Mouse (Mus musculus) left cerebral cortex, adult 9 months (tissue): ENCODE measurements at regions not wholly inside any gene's neighbourhood (a gene's known extent, or its start where the extent isn't known, plus 50 kb on each side); places are given as distances from the start of the nearest gene placed in this dataset.
A peak's percentile ranks its signal among the peaks of the same experiment; 100 is the strongest.
"Not testable (repeated sequence)": the region's sequence is repeated elsewhere in the genome, so short reads cannot be mapped to it uniquely, and the experiment has no call there.

ENCODE experiments used
- DNase-seq, 2 experiments: peaks; one replicate each; pipeline ENCODE4 v3.0.0; 2022; ENCODE audit warnings: low spot score in 2 of 2

- DNase-seq = no peak
Measured at GRCm38 (mm10) chr6:13006596-13006995, 63.0 kb upstream of the Tmem106b start.

- DNase-seq = no peak
Measured at GRCm38 (mm10) chr6:12994701-12995100, 74.9 kb upstream of the Tmem106b start.

- no peak for DNase-seq
Measured at GRCm38 (mm10) chr6:12993772-12994171, 75.8 kb upstream of the Tmem106b start.

- DNase-seq = no peak
Measured at GRCm38 (mm10) chr6:12977184-12977897, 92.2 kb upstream of the Tmem106b start.

GRCm38 (mm10) chr6:12971604-12972003, 98.0 kb upstream of the Tmem106b start:
- DNase-seq = no peak

- no peak for DNase-seq
Measured at GRCm38 (mm10) chr6:12967291-12967690, 102.3 kb upstream of the Tmem106b start.

GRCm38 (mm10) chr6:12957797-12958196, 111.8 kb upstream of the Tmem106b start:
- DNase-seq = peak in 1 of 2 experiments; percentile 2

- no peak for DNase-seq
Measured at GRCm38 (mm10) chr6:12911610-12912009, 157.9 kb upstream of the Tmem106b start.

GRCm38 (mm10) chr6:12892929-12893328, 143.7 kb upstream of the Thsd7a start:
- no peak for DNase-seq

GRCm38 (mm10) chr6:12876947-12877346, 127.7 kb upstream of the Thsd7a start:
- DNase-seq = not testable (repeated sequence)

- no peak for DNase-seq
Measured at GRCm38 (mm10) chr6:12876366-12876765, 127.2 kb upstream of the Thsd7a start.

- DNase-seq = no peak
Measured at GRCm38 (mm10) chr6:12868251-12868650, 119.0 kb upstream of the Thsd7a start.

GRCm38 (mm10) chr6:12852041-12852440, 102.8 kb upstream of the Thsd7a start:
- DNase-seq = no peak

- DNase-seq = not testable (repeated sequence)
Measured at GRCm38 (mm10) chr6:12835079-12835478, 85.9 kb upstream of the Thsd7a start.

GRCm38 (mm10) chr6:12833358-12833757, 84.1 kb upstream of the Thsd7a start:
- no peak for DNase-seq

GRCm38 (mm10) chr6:12831916-12832315, 82.7 kb upstream of the Thsd7a start:
- DNase-seq = no peak

GRCm38 (mm10) chr6:12831485-12831884, 82.3 kb upstream of the Thsd7a start:
- no peak for DNase-seq

- DNase-seq = no peak
Measured at GRCm38 (mm10) chr6:12827745-12828144, 78.5 kb upstream of the Thsd7a start.

- DNase-seq = no peak
Measured at GRCm38 (mm10) chr6:12814972-12815770, 66.0 kb upstream of the Thsd7a start.

- DNase-seq = not testable (repeated sequence)
Measured at GRCm38 (mm10) chr6:12813781-12814180, 64.6 kb upstream of the Thsd7a start.

GRCm38 (mm10) chr6:12812467-12812866, 63.3 kb upstream of the Thsd7a start:
- DNase-seq = no peak

GRCm38 (mm10) chr6:12812036-12812435, 62.8 kb upstream of the Thsd7a start:
- DNase-seq = no peak

GRCm38 (mm10) chr6:12809601-12810000, 60.4 kb upstream of the Thsd7a start:
- DNase-seq = no peak
